Mouse (Mus musculus) embryonic facial prominence, embryonic 11.5 days (tissue): ENCODE results near the gene Tmsb10. TPM values are rescaled to one million over a fixed set of nuclear protein-coding genes. Genes with fewer than 3 reads are reported as not detected.

Experiments used
- ATAC-seq: fragments of 200-750 bp; cut with Nextera tagmentation; replicated peaks from 2 replicates; pipeline ENCODE4 v1.8.0; 2017; ENCODE audit warnings: low read depth; ENCODE audit not compliant: insufficient number of reproducible peaks, low FRiP score, low TSS enrichment
- DNase-seq: peaks from one replicate; pipeline ENCODE4 v3.0.0-alpha.2; 2015; ENCODE audit warnings: low spot score
- H3K27ac ChIP-seq: fragments of 300-500 bp; sonication (generic); replicated peaks from 2 replicates; pipeline ENCODE4 v1.5.1; 2014; ENCODE audit warnings: mild to moderate bottlenecking, low read depth, low read length, control low read depth
- H3K27me3 ChIP-seq: fragments of 300-500 bp; sonication (generic); 2 replicates; pipeline ENCODE4 v1.6.1; 2014; ENCODE audit warnings: mild to moderate bottlenecking, low read length, moderate library complexity, mixed read lengths; ENCODE audit not compliant: control insufficient read depth, insufficient read depth
- H3K36me3 ChIP-seq: fragments of 300-500 bp; sonication (generic); replicated peaks from 2 replicates; pipeline ENCODE4 v1.6.1; 2014; ENCODE audit warnings: low read depth, mild to moderate bottlenecking, low read length, moderate library complexity, mixed read lengths; ENCODE audit not compliant: control insufficient read depth, insufficient read depth
- H3K4me1 ChIP-seq: fragments of 300-500 bp; sonication (generic); 2 replicates; pipeline ENCODE4 v1.6.1; 2014; ENCODE audit warnings: low read length, mixed read lengths; ENCODE audit not compliant: control insufficient read depth, insufficient read depth
- H3K4me2 ChIP-seq: fragments of 300-500 bp; sonication (generic); 2 replicates; pipeline ENCODE4 v1.6.1; 2014; ENCODE audit warnings: low read depth, mild to moderate bottlenecking, control low read depth, low read length, moderate library complexity
- H3K4me3 ChIP-seq: fragments of 300-500 bp; sonication (generic); 2 replicates; pipeline ENCODE4 v1.5.1; 2014; ENCODE audit warnings: low read depth, low read length, control low read depth
- H3K9ac ChIP-seq: fragments of 300-500 bp; sonication (generic); replicated peaks from 2 replicates; pipeline ENCODE4 v1.6.1; 2014; ENCODE audit warnings: mild to moderate bottlenecking, control low read depth, low read length
- H3K9me3 ChIP-seq: fragments of 300-500 bp; sonication (generic); replicated peaks from 2 replicates; pipeline ENCODE4 v1.6.1; 2016; ENCODE audit warnings: mild to moderate bottlenecking, low read length, inconsistent platforms, mixed read lengths; ENCODE audit not compliant: control insufficient read depth
- WGBS: fragments of 180-500 bp; shearing (Covaris S2); extraction: QIAGEN DNeasy Blood & Tissue Kit; methylation state at CpG from one replicate; pipeline ENCODE4 v1.1.7; 2014; 5-methylcytosine and 5-hydroxymethylcytosine counted together
- polyA plus RNA-seq: library from polyadenylated mRNA; unstranded; fragments of >200 nt; fragmentation: Nextera tagmentation; extraction: Ambion mirVana; gene quantifications from 2 replicates; pipeline ENCODE4 v1.2.1, GENCODE M21; 2014

Gene Tmsb10
- polyA plus RNA-seq, 1 experiment from 2014 or later, result 3,355 TPM

GRCm38 (mm10) chr6:72961603-72962002, 3.1 kb upstream of the Tmsb10 start:
- no peaks in the 10 kb centered on the region for H3K36me3 ChIP-seq
- H3K9me3 ChIP-seq, result no peaks in the 10 kb centered on the region
- H3K9ac ChIP-seq, result no peak overlapping the region
- no peak overlapping the region for H3K4me2 ChIP-seq
- DNase-seq, result no peak
- 83% methylated on average over 9 of the region's 9 CpGs for WGBS
- no peak for ATAC-seq
- no peak overlapping the region for H3K27ac ChIP-seq
- no peaks in the 10 kb centered on the region for H3K4me1 ChIP-seq
- H3K4me3 ChIP-seq, result no peak overlapping the region
- H3K27me3 ChIP-seq, result no peaks in the 10 kb centered on the region

- Histone ChIP-seq H3K27ac (no peak overlapping the region), H3K4me3 (no peak overlapping the region), H3K9ac (no peak overlapping the region), H3K9me3 (no peaks in the 10 kb centered on the region), H3K27me3 (no peaks in the 10 kb centered on the region), H3K4me2 (no peak overlapping the region), H3K36me3 (no peaks in the 10 kb centered on the region), H3K4me1 (no peaks in the 10 kb centered on the region; the same call in 1 of the 2 replicates)
- DNase-seq (peak; percentile 50), ATAC-seq (no peak)
- WGBS, result 44% methylated on average over 5 of the region's 5 CpGs
Measured at GRCm38 (mm10) chr6:72960675-72961074, 2.1 kb upstream of the Tmsb10 start.

GRCm38 (mm10) chr6:72959175-72959574, 627 bp upstream of the Tmsb10 start:
- no peaks in the 10 kb centered on the region for H3K27me3 ChIP-seq
- no peaks in the 10 kb centered on the region for H3K36me3 ChIP-seq
- no peak for DNase-seq
- no peaks in the 10 kb centered on the region for H3K9me3 ChIP-seq
- H3K27ac ChIP-seq, result no peak overlapping the region
- H3K4me2 ChIP-seq, result peak overlapping the region; percentile 58; the same call in 1 of the 2 replicates
- 31% methylated on average over 4 of the region's 4 CpGs for WGBS
- ATAC-seq, result no peak
- H3K4me3 ChIP-seq, result peak overlapping the region; percentile 90; the same call in 1 of the 2 replicates
- peak overlapping the region; percentile 98 for H3K9ac ChIP-seq
- H3K4me1 ChIP-seq, result no peaks in the 10 kb centered on the region; the same call in 1 of the 2 replicates

- Histone ChIP-seq H3K36me3 (no peaks in the 10 kb centered on the region), H3K27me3 (no peaks in the 10 kb centered on the region), H3K4me3 (peak overlapping the region; percentile 90), H3K4me2 (peak overlapping the region; percentile 58), H3K27ac (peak overlapping the region; percentile 83), H3K9ac (peak overlapping the region; percentile 98), H3K9me3 (no peaks in the 10 kb centered on the region), H3K4me1 (no peaks in the 10 kb centered on the region; the same call in 1 of the 2 replicates)
- peak; percentile 80 for ATAC-seq
- DNase-seq, result peak; percentile 92
- WGBS, result under 1% methylated on average over 72 of the region's 75 CpGs
Measured at GRCm38 (mm10) chr6:72957676-72958641, 589 bp downstream of the Tmsb10 start.

GRCm38 (mm10) chr6:72957093-72957435, 1.5 kb downstream of the Tmsb10 start:
- under 1% methylated on average over 14 of the region's 14 CpGs for WGBS
- no peaks in the 10 kb centered on the region for H3K27me3 ChIP-seq
- H3K4me1 ChIP-seq, result no peaks in the 10 kb centered on the region; the same call in 1 of the 2 replicates
- H3K9me3 ChIP-seq, result no peaks in the 10 kb centered on the region
- H3K4me3 ChIP-seq, result peak overlapping the region; percentile 90
- no peak for ATAC-seq
- DNase-seq, result peak; percentile 17
- peak overlapping the region; percentile 49 for H3K4me2 ChIP-seq
- H3K27ac ChIP-seq, result no peak overlapping the region
- H3K9ac ChIP-seq, result peak overlapping the region; percentile 57
- no peaks in the 10 kb centered on the region for H3K36me3 ChIP-seq

- H3K4me1 ChIP-seq, result no peaks in the 10 kb centered on the region; the same call in 1 of the 2 replicates
- H3K9ac ChIP-seq, result peak overlapping the region; percentile 57
- H3K27ac ChIP-seq, result 0 out of 2 replicates have a peak overlapping the region, but pooled peaks have one; percentile 43
- H3K4me2 ChIP-seq, result peak overlapping the region; percentile 49
- no peaks in the 10 kb centered on the region for H3K36me3 ChIP-seq
- 1% methylated on average over 15 of the region's 15 CpGs for WGBS
- peak; percentile 70 for ATAC-seq
- DNase-seq, result peak; percentile 67
- no peaks in the 10 kb centered on the region for H3K27me3 ChIP-seq
- peak overlapping the region; percentile 90 for H3K4me3 ChIP-seq
- no peaks in the 10 kb centered on the region for H3K9me3 ChIP-seq
Measured at GRCm38 (mm10) chr6:72956199-72957092, 2.1 kb downstream of the Tmsb10 start.

GRCm38 (mm10) chr6:72955517-72956198, 2.9 kb downstream of the Tmsb10 start:
- DNase-seq (no peak), ATAC-seq (no peak)
- Histone ChIP-seq H3K4me3 (peak overlapping the region; percentile 90), H3K27me3 (no peaks in the 10 kb centered on the region), H3K4me1 (no peaks in the 10 kb centered on the region; the same call in 1 of the 2 replicates), H3K27ac (0 out of 2 replicates have a peak overlapping the region, but pooled peaks have one; percentile 43), H3K4me2 (peak overlapping the region; percentile 7; the same call in 1 of the 2 replicates), H3K9ac (no peak overlapping the region), H3K36me3 (no peaks in the 10 kb centered on the region), H3K9me3 (no peaks in the 10 kb centered on the region)
- WGBS, result 35% methylated on average over 8 of the region's 8 CpGs
